Mouse (Mus musculus) liver, adult 2 months (tissue): Measurements from ENCODE around the gene Myo1d.

Experiments
- CTCF ChIP-seq: fragments of 200-500 bp; IDR thresholded peaks from 2 replicates; pipeline ENCODE4 v1.5.1; 2011; ENCODE audit warnings: low read depth, low read length, control low read depth
- POLR2A ChIP-seq: fragments of 200-500 bp; IDR thresholded peaks from 2 replicates; pipeline ENCODE4 v1.6.1; 2011; ENCODE audit warnings: low read length, control low read depth; ENCODE audit not compliant: insufficient read depth; ENCODE audit errors: extremely low read depth

- no peak for TF ChIP-seq CTCF
- no peak for TF ChIP-seq POLR2A
Observed at GRCm38 (mm10) chr11:80481409-80482050, 298.3 kb downstream of the Myo1d start.
